Mouse (Mus musculus) C2C12 (cell line): ENCODE measurements around the gene Map2.

Source experiments
- CTCF ChIP-seq: IDR thresholded peaks from one replicate; pipeline ENCODE4 v1.5.1; 2011; ENCODE audit not compliant: control insufficient read depth, insufficient read depth, insufficient read length
- FOSL1 ChIP-seq: IDR thresholded peaks from one replicate; pipeline ENCODE4 v1.8.0; 2011; ENCODE audit warnings: mild to moderate bottlenecking, low read length; ENCODE audit not compliant: poor library complexity, insufficient read depth, severe bottlenecking
- MAX ChIP-seq: IDR thresholded peaks from one replicate; pipeline ENCODE4 v1.6.1; 2011; ENCODE audit warnings: mild to moderate bottlenecking, control low read depth
- MYOD1 ChIP-seq: IDR thresholded peaks from one replicate; pipeline ENCODE4 v1.6.1; 2011; ENCODE audit warnings: low read depth; ENCODE audit not compliant: control insufficient read depth, insufficient read length
- USF1 ChIP-seq: IDR thresholded peaks from one replicate; pipeline ENCODE4 v1.6.1; 2011; ENCODE audit warnings: low read depth, mild to moderate bottlenecking, control low read depth, moderate library complexity

- TF ChIP-seq CTCF (no peak), MYOD1 (no peak), MAX (no peak), USF1 (no peak), FOSL1 (no peak)
Measured at GRCm38 (mm10) chr1:66148825-66149514, 26.1 kb upstream of the Map2 start.
